1 mouse cellular context compared by ENCODE assay signal in the genomic region with DNA sequence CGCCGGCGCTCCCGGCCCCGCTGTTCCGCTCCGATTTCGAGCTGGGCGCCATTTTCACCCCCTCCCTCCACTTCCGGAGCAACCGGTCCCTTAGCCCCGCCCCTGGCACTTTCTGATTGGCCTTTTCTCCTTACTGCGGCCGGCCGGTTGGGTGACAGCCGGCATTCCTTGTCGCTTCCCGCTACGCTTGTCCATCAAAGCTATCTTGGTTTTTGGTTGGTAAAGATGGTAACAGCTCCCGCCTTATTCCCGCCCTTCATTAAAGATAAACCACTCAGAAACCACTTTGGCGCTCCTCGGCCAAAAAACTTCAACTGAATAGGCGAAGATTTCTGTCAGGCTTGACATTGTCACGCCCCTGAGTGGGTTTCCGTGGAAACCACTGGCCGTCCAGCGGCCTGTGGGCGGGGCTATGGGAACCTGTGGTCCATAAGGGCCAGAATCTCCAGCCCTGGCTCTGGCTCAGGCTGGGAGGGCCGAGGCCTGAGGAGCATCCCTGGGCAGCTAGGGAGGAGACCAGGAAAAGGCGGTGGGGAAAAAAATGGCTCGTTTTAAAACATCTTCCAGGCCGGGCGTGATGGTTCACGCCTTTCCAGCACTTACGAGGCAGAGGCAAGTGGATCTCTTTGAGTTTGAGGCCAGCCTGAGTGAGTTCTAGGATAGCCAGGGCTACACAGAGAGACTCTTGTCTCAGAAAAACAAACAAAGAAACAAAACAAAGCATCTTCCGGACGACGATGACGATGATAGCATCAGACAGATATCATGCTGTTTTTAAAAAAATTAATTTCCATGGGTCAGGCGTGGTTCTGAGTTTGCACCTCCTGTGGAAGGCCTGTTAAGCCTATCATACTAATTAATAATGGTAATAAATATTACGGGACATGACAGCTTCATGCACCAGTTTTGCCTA.
TF ChIP-seq lines count a peak whose summit lies in the region.

A gene (minus strand): TSS at position 72 of the 913 bp plus-strand sequence.

TF ChIP-seq in MEL, 35 proteins besides CTCF, POLR2A, EP300 and RAD21 (continued from another document):
- TF ChIP-seq TBP (IDR thresholded peaks at IDR 0.05; ENCODE audit: low read depth, low read length) (no peak; the same call in 1 of the 2 replicates), GATA1 (IDR thresholded peaks at IDR 0.05; ENCODE audit: low read depth, low read length) (peak; percentile 34; the same call in 1 of the 2 replicates)
